Mouse (Mus musculus) CD4-positive, CD25-positive, alpha-beta regulatory T cell, adult 2 months (primary cell): ENCODE data around the gene Gm20388.
"Not testable (repeated sequence)": the region's sequence is repeated elsewhere in the genome, so short reads cannot be mapped to it uniquely, and the experiment has no call there.

Experiments
- DNase-seq: peaks from one replicate; pipeline ENCODE4 v3.0.0-alpha.2; 2012; ENCODE audit warnings: low read depth, low spot score

Gm20388 gene

GRCm38 (mm10) chr8:122572751-122573150, 2662.1 kb downstream of the Gm20388 start:
- no peak for DNase-seq

- not testable (repeated sequence) for DNase-seq
Observed at GRCm38 (mm10) chr8:122573176-122573575, 2662.5 kb downstream of the Gm20388 start.

- DNase-seq, result no peak
Observed at GRCm38 (mm10) chr8:122573577-122573976, 2662.9 kb downstream of the Gm20388 start.

GRCm38 (mm10) chr8:122574264-122574663, 2663.6 kb downstream of the Gm20388 start:
- DNase-seq, result no peak

GRCm38 (mm10) chr8:122574667-122575251, 2664.1 kb downstream of the Gm20388 start:
- no peak for DNase-seq

- no peak for DNase-seq
Observed at GRCm38 (mm10) chr8:122575286-122575685, 2664.6 kb downstream of the Gm20388 start.

GRCm38 (mm10) chr8:122575735-122576647, 2665.3 kb downstream of the Gm20388 start:
- DNase-seq, result no peak

- DNase-seq, result peak; percentile 97
Observed at GRCm38 (mm10) chr8:122576648-122577022, 2666.0 kb downstream of the Gm20388 start, which contains the start of gene Aprt. Aprt (minus strand) TSS chr8:122576909.

GRCm38 (mm10) chr8:122577116-122577515, 2666.5 kb downstream of the Gm20388 start:
- no peak for DNase-seq

GRCm38 (mm10) chr8:122579196-122579595, 2668.6 kb downstream of the Gm20388 start:
- no peak for DNase-seq

- no peak for DNase-seq
Observed at GRCm38 (mm10) chr8:122580926-122581325, 2670.3 kb downstream of the Gm20388 start.

- no peak for DNase-seq
Observed at GRCm38 (mm10) chr8:122584981-122585380, 2674.3 kb downstream of the Gm20388 start.

GRCm38 (mm10) chr8:122585411-122585891, 2674.8 kb downstream of the Gm20388 start:
- no peak for DNase-seq

GRCm38 (mm10) chr8:122586171-122586570, 2675.5 kb downstream of the Gm20388 start:
- no peak for DNase-seq

GRCm38 (mm10) chr8:122586749-122587148, 2676.1 kb downstream of the Gm20388 start:
- DNase-seq, result no peak

GRCm38 (mm10) chr8:122593240-122593639, 2682.6 kb downstream of the Gm20388 start:
- DNase-seq, result no peak

GRCm38 (mm10) chr8:122593783-122594507, 2683.3 kb downstream of the Gm20388 start:
- DNase-seq, result no peak

GRCm38 (mm10) chr8:122596031-122596430, 2685.4 kb downstream of the Gm20388 start:
- no peak for DNase-seq

- no peak for DNase-seq
Observed at GRCm38 (mm10) chr8:122600666-122601065, 2690.0 kb downstream of the Gm20388 start.

- no peak for DNase-seq
Observed at GRCm38 (mm10) chr8:122604640-122605039, 2694.0 kb downstream of the Gm20388 start.

- no peak for DNase-seq
Observed at GRCm38 (mm10) chr8:122605367-122605766, 2694.7 kb downstream of the Gm20388 start.

GRCm38 (mm10) chr8:122606810-122607209, 2696.2 kb downstream of the Gm20388 start:
- DNase-seq, result no peak
